Mouse (Mus musculus) CH12.LX (cell line): ENCODE measurements around the gene Slc35e2. TPM values are rescaled to one million over a fixed set of nuclear protein-coding genes. Genes with fewer than 3 reads are reported as not detected.
A peak's percentile ranks its signal among the peaks of the same experiment; 100 is the strongest.

Experiments
- DNase-seq: peaks from one replicate; pipeline ENCODE4 v3.0.0-alpha.2; 2013; ENCODE audit errors: extremely low read depth
- H3K27ac ChIP-seq: 2 replicates; pipeline ENCODE4 v1.5.1; 2012; ENCODE audit warnings: low read depth, mild to moderate bottlenecking, control low read depth, moderate library complexity; ENCODE audit not compliant: insufficient read depth
- H3K27me3 ChIP-seq: replicated peaks from 2 replicates; pipeline ENCODE3; 2012; ENCODE audit warnings: inconsistent platforms
- H3K36me3 ChIP-seq, 2 experiments: replicated peaks in 1 of 2; 2 replicates each; pipeline versions ENCODE3 to v1.6.1; 2012; ENCODE audit warnings: inconsistent platforms in 1 of 2, low read length in 1 of 2, mild to moderate bottlenecking in 1 of 2, mixed read lengths in 1 of 2, moderate library complexity in 1 of 2; ENCODE audit not compliant: control insufficient read depth in 1 of 2, insufficient read depth in 1 of 2
- H3K4me1 ChIP-seq, 2 experiments: 2 replicates each; pipeline ENCODE4 v1.6.1; 2012; ENCODE audit warnings: inconsistent platforms in 1 of 2, moderate library complexity in 1 of 2; ENCODE audit not compliant: insufficient read depth in 2 of 2, control insufficient read depth in 1 of 2
- H3K4me2 ChIP-seq: 2 replicates; pipeline ENCODE4 v1.6.1; 2012; ENCODE audit warnings: low read depth, mild to moderate bottlenecking, control low read depth; ENCODE audit not compliant: poor library complexity, insufficient read depth, severe bottlenecking
- H3K4me3 ChIP-seq, 3 experiments: fragments of 150-350 bp in 1 of 3; sonication (generic) in 1 of 3; replicated peaks in 1 of 3; 2 replicates each; pipeline versions ENCODE3 to v1.5.1; 2011 to 2012; ENCODE audit warnings: low read depth in 2 of 3, low read length in 2 of 3, mild to moderate bottlenecking in 2 of 3, moderate library complexity in 2 of 3, control low read depth in 1 of 3, improper control_type of control experiment in 1 of 3, inconsistent platforms in 1 of 3, mixed read lengths in 1 of 3; ENCODE audit not compliant: poor library complexity in 1 of 3
- H3K79me2 ChIP-seq: replicated peaks from 2 replicates; pipeline ENCODE4 v1.6.1; 2012; ENCODE audit warnings: mild to moderate bottlenecking, moderate library complexity; ENCODE audit not compliant: control insufficient read depth, poor library complexity, insufficient read depth, severe bottlenecking; ENCODE audit errors: extremely low read depth
- H3K9ac ChIP-seq: 2 replicates; pipeline ENCODE4 v1.6.1; 2012; ENCODE audit warnings: low read depth, mild to moderate bottlenecking, control low read depth, moderate library complexity; ENCODE audit not compliant: insufficient read depth
- H3K9me3 ChIP-seq: replicated peaks from 2 replicates; pipeline ENCODE3; 2012; ENCODE audit warnings: low read length, inconsistent platforms, mixed read lengths
- BHLHE40 ChIP-seq: IDR thresholded peaks from 2 replicates; pipeline ENCODE4 v1.6.1; 2011; ENCODE audit warnings: mild to moderate bottlenecking, low read depth, low read length, improper control_type of control experiment
- CHD1 ChIP-seq: IDR thresholded peaks from 2 replicates; pipeline ENCODE4 v1.6.1; 2012; ENCODE audit warnings: low read depth, low read length, improper control_type of control experiment, inconsistent platforms
- CHD2 ChIP-seq: IDR thresholded peaks from 2 replicates; pipeline ENCODE4 v1.6.1; 2011; ENCODE audit warnings: low read length, improper control_type of control experiment
- CTCF ChIP-seq, 2 experiments: IDR thresholded peaks in 1 of 2; conservative IDR thresholded peaks in 1 of 2; 2 replicates each; pipeline ENCODE4 v1.5.1; 2011 to 2012; ENCODE audit warnings: low read depth in 2 of 2, low read length in 2 of 2, improper control_type of control experiment in 1 of 2, inconsistent platforms in 1 of 2, mild to moderate bottlenecking in 1 of 2, moderate library complexity in 1 of 2
- E2F4 ChIP-seq: IDR thresholded peaks from 2 replicates; pipeline ENCODE4 v1.6.1; 2011; ENCODE audit warnings: low read depth, low read length, improper control_type of control experiment; ENCODE audit not compliant: insufficient replicate concordance
- ELF1 ChIP-seq: IDR thresholded peaks from 2 replicates; pipeline ENCODE4 v1.6.1; 2014; ENCODE audit warnings: low read depth, mild to moderate bottlenecking, inconsistent platforms, low read length, improper control_type of control experiment
- EP300 ChIP-seq: IDR thresholded peaks from 2 replicates; pipeline ENCODE4 v1.6.1; 2011; ENCODE audit warnings: low read length, improper control_type of control experiment
- GABPA ChIP-seq: IDR thresholded peaks from 2 replicates; pipeline ENCODE4 v1.6.1; 2012; ENCODE audit warnings: low read depth, low read length, improper control_type of control experiment, inconsistent platforms; ENCODE audit not compliant: insufficient replicate concordance
- HCFC1 ChIP-seq: IDR thresholded peaks from 2 replicates; pipeline ENCODE4 v1.6.1; 2012; ENCODE audit warnings: low read depth, mild to moderate bottlenecking, inconsistent platforms, low read length, improper control_type of control experiment
- IRF4 ChIP-seq: IDR thresholded peaks from 2 replicates; pipeline ENCODE4 v1.6.1; 2014; ENCODE audit warnings: low read depth, mild to moderate bottlenecking, inconsistent platforms, low read length, improper control_type of control experiment
- JUN ChIP-seq: IDR thresholded peaks from 2 replicates; pipeline ENCODE4 v1.6.1; 2011; ENCODE audit warnings: low read depth, mild to moderate bottlenecking, low read length, improper control_type of control experiment, moderate library complexity; ENCODE audit not compliant: insufficient read depth
- JUND ChIP-seq: conservative IDR thresholded peaks from 2 replicates; pipeline ENCODE4 v1.6.1; 2011; ENCODE audit warnings: low read depth, low read length, improper control_type of control experiment
- KAT2A ChIP-seq: IDR thresholded peaks from 2 replicates; pipeline ENCODE4 v1.6.1; 2012; ENCODE audit warnings: low read length, improper control_type of control experiment, inconsistent platforms; ENCODE audit not compliant: insufficient replicate concordance
- MAFK ChIP-seq: IDR thresholded peaks from 2 replicates; pipeline ENCODE4 v1.6.1; 2011; ENCODE audit warnings: low read length, improper control_type of control experiment; ENCODE audit not compliant: insufficient replicate concordance
- MAX ChIP-seq: IDR thresholded peaks from 2 replicates; pipeline ENCODE4 v1.6.1; 2011; ENCODE audit warnings: low read length, improper control_type of control experiment
- MAZ ChIP-seq: IDR thresholded peaks from 2 replicates; pipeline ENCODE4 v1.6.1; 2012; ENCODE audit warnings: low read depth, mild to moderate bottlenecking, inconsistent platforms, low read length, improper control_type of control experiment, moderate library complexity
- MEF2A ChIP-seq: IDR thresholded peaks from 2 replicates; pipeline ENCODE4 v1.6.1; 2014; ENCODE audit warnings: low read depth, mild to moderate bottlenecking, inconsistent platforms, low read length, improper control_type of control experiment, borderline replicate concordance
- MXI1 ChIP-seq: IDR thresholded peaks from 2 replicates; pipeline ENCODE4 v1.6.1; 2011; ENCODE audit warnings: mild to moderate bottlenecking, low read depth, low read length, improper control_type of control experiment
- MYC ChIP-seq: IDR thresholded peaks from 2 replicates; pipeline ENCODE4 v1.6.1; 2011; ENCODE audit warnings: low read depth, mild to moderate bottlenecking, improper control_type of control experiment, low read length
- NELFE ChIP-seq: IDR thresholded peaks from 2 replicates; pipeline ENCODE4 v1.6.1; 2011; ENCODE audit warnings: low read depth, low read length, improper control_type of control experiment
- NRF1 ChIP-seq: IDR thresholded peaks from 2 replicates; pipeline ENCODE4 v1.6.1; 2014; ENCODE audit warnings: low read depth, mild to moderate bottlenecking, inconsistent platforms, low read length, improper control_type of control experiment, moderate library complexity
- PAX5 ChIP-seq: IDR thresholded peaks from 2 replicates; pipeline ENCODE4 v1.6.1; 2012; ENCODE audit warnings: low read length, inconsistent platforms, mixed read lengths
- POLR2A ChIP-seq: IDR thresholded peaks from 2 replicates; pipeline ENCODE4 v1.6.1; 2011; ENCODE audit warnings: low read depth, mild to moderate bottlenecking, improper control_type of control experiment, low read length
- POLR2AphosphoS2 ChIP-seq: IDR thresholded peaks from 2 replicates; pipeline ENCODE4 v1.6.1; 2011; ENCODE audit warnings: low read depth, low read length, improper control_type of control experiment
- RAD21 ChIP-seq: IDR thresholded peaks from 2 replicates; pipeline ENCODE4 v1.6.1; 2011; ENCODE audit warnings: low read depth, mild to moderate bottlenecking, low read length, improper control_type of control experiment, moderate library complexity
- RCOR1 ChIP-seq: conservative IDR thresholded peaks from 2 replicates; pipeline ENCODE4 v1.6.1; 2012; ENCODE audit warnings: low read depth, mild to moderate bottlenecking, inconsistent platforms, low read length, improper control_type of control experiment
- SIN3A ChIP-seq: IDR thresholded peaks from 2 replicates; pipeline ENCODE4 v1.6.1; 2012; ENCODE audit warnings: low read length, improper control_type of control experiment, inconsistent platforms
- SMC3 ChIP-seq: IDR thresholded peaks from 2 replicates; pipeline ENCODE4 v1.6.1; 2011; ENCODE audit warnings: low read depth, low read length, improper control_type of control experiment
- TBP ChIP-seq: conservative IDR thresholded peaks from 2 replicates; pipeline ENCODE4 v1.6.1; 2011; ENCODE audit warnings: low read depth, low read length, improper control_type of control experiment
- TCF12 ChIP-seq: IDR thresholded peaks from 2 replicates; pipeline ENCODE4 v1.6.1; 2014; ENCODE audit warnings: low read depth, mild to moderate bottlenecking, inconsistent platforms, low read length, improper control_type of control experiment
- UBTF ChIP-seq: IDR thresholded peaks from 2 replicates; pipeline ENCODE4 v1.6.1; 2012; ENCODE audit warnings: low read depth, mild to moderate bottlenecking, inconsistent platforms, low read length, improper control_type of control experiment, moderate library complexity
- USF1 ChIP-seq: IDR thresholded peaks from 2 replicates; pipeline ENCODE4 v1.6.1; 2014; ENCODE audit warnings: low read depth, mild to moderate bottlenecking, inconsistent platforms, low read length, improper control_type of control experiment
- USF2 ChIP-seq: conservative IDR thresholded peaks from 2 replicates; pipeline ENCODE4 v1.6.1; 2011; ENCODE audit warnings: low read depth, low read length, improper control_type of control experiment
- ZKSCAN1 ChIP-seq: IDR thresholded peaks from 2 replicates; pipeline ENCODE4 v1.6.1; 2012; ENCODE audit warnings: low read depth, inconsistent platforms, low read length, improper control_type of control experiment, borderline replicate concordance
- ZMIZ1 ChIP-seq: IDR thresholded peaks from 2 replicates; pipeline ENCODE4 v1.6.1; 2012; ENCODE audit warnings: low read depth, mild to moderate bottlenecking, inconsistent platforms, low read length, improper control_type of control experiment
- ZNF384 ChIP-seq: IDR thresholded peaks from 2 replicates; pipeline ENCODE4 v1.6.1; 2012; ENCODE audit warnings: low read depth, low read length, improper control_type of control experiment, inconsistent platforms
- dilution Hi-C: fragments of 300-500 bp; cut with MboI; formaldehyde crosslinking; loops from 2 replicates; pipeline ENCODE4 v1.14.3; 2020; ENCODE audit warnings: low sequenced_read_pairs; ENCODE audit not compliant: extremely low pct_unique_long_range_greater_than_20kb, extremely low pct_ligation_motif_present
- in situ Hi-C: fragments of 300-500 bp; cut with MboI; formaldehyde crosslinking; loops from 3 replicates; pipeline ENCODE4 v1.14.3; 2019; ENCODE audit warnings: low sequenced_read_pairs, low pct_ligation_motif_present, low pct_unique_long_range_greater_than_20kb, mixed read lengths
- polyA plus RNA-seq: library from polyadenylated mRNA; unstranded; fragments of >175 nt; gene quantifications from 2 replicates; pipeline ENCODE4 v1.2.1, GENCODE M21; 2012; ENCODE audit warnings: low read depth; ENCODE audit not compliant: insufficient read length
- total RNA-seq, 2 experiments: library from RNA; depleted of rRNA; stranded (reverse); fragments of 300-350 nt in 1 of 2; fragments of >200 nt in 1 of 2; gene quantifications; 2 replicates each; pipeline ENCODE4 v1.2.3; 2012 to 2014

Gene Slc35e2
- 14.2 and 14.6 TPM in 2 replicates for total RNA-seq (2012; rRNA removed)
- 9.9 and 10.4 TPM in 2 replicates for total RNA-seq (2014; rRNA removed)
- polyA plus RNA-seq = 6.2 and 8.2 TPM in 2 replicates

GRCm38 (mm10) chr4:155601091-155601996 lies at the start of gene Slc35e2:
Gene Slc35e2, plus strand, starts transcription at chr4:155601416.
- DNase-seq = peak; percentile 94
- no peak for TF ChIP-seq SMC3
- peak; percentile 27; the same call in 1 of the 2 replicates for TF ChIP-seq MEF2A
- TF ChIP-seq POLR2AphosphoS2 = 0 out of 2 replicates have a peak, but pooled peaks have one; percentile 70
- TF ChIP-seq MAX = peak; percentile 67; the same call in 1 of the 2 replicates
- no peak for TF ChIP-seq RAD21
- TF ChIP-seq EP300 = peak; percentile 9; the same call in 1 of the 2 replicates
- TF ChIP-seq SIN3A = peak; percentile 71
- TF ChIP-seq GABPA = no peak
- TF ChIP-seq TCF12 = peak; percentile 55
- TF ChIP-seq UBTF = no peak
- peak; percentile 23; the same call in 1 of the 2 replicates for TF ChIP-seq ELF1
- no peak for TF ChIP-seq ZKSCAN1
- TF ChIP-seq USF2 = no peak
- TF ChIP-seq IRF4 = 0 out of 2 replicates have a peak, but pooled peaks have one; percentile 2
- no peak for TF ChIP-seq JUN
- 0 out of 2 replicates have a peak, but pooled peaks have one; percentile 40 for TF ChIP-seq NRF1
- peak; percentile 79 for TF ChIP-seq MYC
- TF ChIP-seq MAZ = peak; percentile 96; the same call in 1 of the 2 replicates
- no peak for TF ChIP-seq RCOR1
- no peak for TF ChIP-seq PAX5
- TF ChIP-seq POLR2A = peak; percentile 84
- no peak for TF ChIP-seq USF1
- no peak for TF ChIP-seq KAT2A
- peak; percentile 77 for TF ChIP-seq HCFC1
- no peak; the same call in 1 of the 2 replicates for TF ChIP-seq CHD2
- peak; percentile 93 for TF ChIP-seq TBP
- peak; percentile 50 for TF ChIP-seq MXI1
- peak; percentile 86 for TF ChIP-seq BHLHE40
- peak; percentile 95 for TF ChIP-seq ZMIZ1
- peak; percentile 99 for TF ChIP-seq CHD1
- TF ChIP-seq NELFE = peak; percentile 81
- TF ChIP-seq CTCF (conservative IDR thresholded peaks at IDR 0.05 in 1 of 2, IDR thresholded peaks at IDR 0.05 in 1 of 2; ENCODE audit: low read depth in 2 of 2, low read length in 2 of 2) = no peak
- no peak for TF ChIP-seq ZNF384
- TF ChIP-seq MAFK = no peak
- no peak for TF ChIP-seq E2F4
- no peak for TF ChIP-seq JUND
- Histone ChIP-seq H3K4me1 (peaks cover 5 to 46% of the 10 kb centered on the region in 2 experiments), H3K27me3 (no peaks in the 10 kb centered on the region), H3K4me3 (peak within 1 kb of the TSS; percentile 78 to 93 (median 88)), H3K36me3 (peaks cover 3 to 30% of the 10 kb centered on the region in 2 experiments), H3K4me2 (peak within 1 kb of the TSS; percentile 86), H3K9ac (peak within 1 kb of the TSS; percentile 86), H3K9me3 (no peaks in the 10 kb centered on the region), H3K27ac (peak within 1 kb of the TSS; percentile 99), H3K79me2 (peaks cover 24% of the 10 kb centered on the region)
- in situ Hi-C loops = no loop called here
- dilution Hi-C loops = no loop called here
